Mouse (Mus musculus) forebrain, embryonic 13.5 days (tissue): ENCODE data around the gene Slc17a7. TPM values are rescaled to one million over a fixed set of nuclear protein-coding genes. Genes with fewer than 3 reads are reported as not detected.
"Not testable (repeated sequence)": the region's sequence is repeated elsewhere in the genome, so short reads cannot be mapped to it uniquely, and the experiment has no call there.

Source experiments
- ATAC-seq: fragments of 200-750 bp; cut with Nextera tagmentation; 2 replicates; pipeline ENCODE4 v1.8.0; 2017
- H3K27ac ChIP-seq: fragments of 300-500 bp; sonication (generic); 2 replicates; pipeline ENCODE4 v1.5.1; 2015; ENCODE audit warnings: inconsistent platforms, mild to moderate bottlenecking, moderate library complexity
- H3K27me3 ChIP-seq: fragments of 300-500 bp; sonication (generic); 2 replicates; pipeline ENCODE4 v1.6.1; 2015; ENCODE audit warnings: mild to moderate bottlenecking, inconsistent platforms
- H3K36me3 ChIP-seq: fragments of 300-500 bp; sonication (generic); 2 replicates; pipeline ENCODE4 v1.6.1; 2015; ENCODE audit warnings: mild to moderate bottlenecking, inconsistent platforms; ENCODE audit not compliant: poor library complexity, severe bottlenecking
- H3K4me1 ChIP-seq: fragments of 300-500 bp; sonication (generic); 2 replicates; pipeline ENCODE4 v1.6.1; 2015; ENCODE audit warnings: inconsistent platforms
- H3K4me2 ChIP-seq: fragments of 300-500 bp; sonication (generic); 2 replicates; pipeline ENCODE4 v1.6.1; 2015; ENCODE audit warnings: inconsistent platforms, mild to moderate bottlenecking, moderate library complexity
- H3K4me3 ChIP-seq: fragments of 300-500 bp; sonication (generic); 2 replicates; pipeline ENCODE4 v1.5.1; 2015; ENCODE audit warnings: mild to moderate bottlenecking, inconsistent platforms
- H3K9ac ChIP-seq: fragments of 300-500 bp; sonication (generic); 2 replicates; pipeline ENCODE4 v1.6.1; 2015; ENCODE audit warnings: mild to moderate bottlenecking, inconsistent platforms
- H3K9me3 ChIP-seq: fragments of 300-500 bp; sonication (generic); replicated peaks from 2 replicates; pipeline ENCODE4 v1.6.1; 2016; ENCODE audit warnings: inconsistent platforms
- WGBS: fragments of 180-500 bp; shearing (Covaris S2); methylation state at CpG from one replicate; pipeline ENCODE4 v1.1.7; 2015; 5-methylcytosine and 5-hydroxymethylcytosine counted together
- polyA plus RNA-seq: library from polyadenylated mRNA; unstranded; fragments of >200 nt; fragmentation: Nextera tagmentation; extraction: Ambion mirVana; gene quantifications from 2 replicates; pipeline ENCODE4 v1.2.1, GENCODE M21; 2015

Slc17a7 gene
- polyA plus RNA-seq, 1 experiment from 2014 or later, result 14.2 TPM

DNA sequence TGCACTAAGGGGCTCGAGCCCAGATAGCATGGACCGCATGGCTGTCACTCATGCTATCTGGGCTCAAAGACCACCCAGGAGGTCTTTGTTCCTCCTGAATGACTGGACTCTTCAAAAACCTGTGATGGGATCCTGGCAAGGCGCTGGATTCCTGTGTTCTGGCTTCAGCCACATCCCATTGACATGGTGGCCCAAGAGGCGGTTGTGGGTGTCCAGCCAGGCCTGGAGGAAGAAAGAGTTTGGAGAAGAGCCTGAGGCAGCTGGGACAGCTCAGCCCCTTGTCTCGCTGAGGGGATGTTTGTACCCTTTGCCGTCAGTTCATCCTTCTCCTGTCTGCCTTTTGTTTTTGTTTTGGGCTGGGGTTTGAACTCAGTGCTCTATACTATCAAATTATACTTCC, 14.2 kb upstream of the Slc17a7 start:
- Histone ChIP-seq H3K27ac (no peak overlapping the region), H3K9me3 (no peaks in the 10 kb centered on the region), H3K27me3 (no peaks in the 10 kb centered on the region), H3K9ac (no peak overlapping the region), H3K4me2 (no peak overlapping the region), H3K4me3 (no peak overlapping the region), H3K4me1 (peaks cover 22% of the 10 kb centered on the region), H3K36me3 (peaks cover 20% of the 10 kb centered on the region)
- 26% methylated on average over 6 of the region's 6 CpGs for WGBS
- no peak for ATAC-seq

GRCm38 (mm10) chr7:45150321-45150720, 13.4 kb upstream of the Slc17a7 start:
- Histone ChIP-seq H3K9me3 (no peaks in the 10 kb centered on the region), H3K4me2 (no peak overlapping the region), H3K9ac (0 out of 2 replicates have a peak overlapping the region, but pooled peaks have one; percentile 3), H3K4me1 (peaks cover 29% of the 10 kb centered on the region), H3K36me3 (peaks cover 12% of the 10 kb centered on the region), H3K27me3 (no peaks in the 10 kb centered on the region), H3K4me3 (no peak overlapping the region), H3K27ac (no peak overlapping the region)
- WGBS, result 65% methylated on average over 4 of the region's 4 CpGs
- ATAC-seq, result no peak

- no peak overlapping the region for H3K4me3 ChIP-seq
- peaks cover 4% of the 10 kb centered on the region; the same call in 1 of the 2 replicates for H3K36me3 ChIP-seq
- H3K27me3 ChIP-seq, result no peaks in the 10 kb centered on the region
- no peak overlapping the region for H3K4me2 ChIP-seq
- H3K4me1 ChIP-seq, result peaks cover 31% of the 10 kb centered on the region
- H3K9ac ChIP-seq, result no peak overlapping the region
- no peak for ATAC-seq
- H3K9me3 ChIP-seq, result no peaks in the 10 kb centered on the region
- 61% methylated on average over 11 of the region's 11 CpGs for WGBS
- H3K27ac ChIP-seq, result no peak overlapping the region
These were observed 12.4 kb upstream of the Slc17a7 start for GRCm38 (mm10) chr7:45151303-45151702.

- not testable (repeated sequence) for H3K9ac ChIP-seq, H3K27me3 ChIP-seq, H3K27ac ChIP-seq, H3K9me3 ChIP-seq, ATAC-seq, H3K4me3 ChIP-seq, H3K36me3 ChIP-seq
- Histone ChIP-seq H3K4me2 (peak overlapping the region; percentile 74; the same call in 1 of the 2 replicates), H3K4me1 (peaks cover 31% of the 10 kb centered on the region)
- WGBS, result 78% methylated on average over 2 of the region's 2 CpGs
These were observed 10.7 kb upstream of the Slc17a7 start for GRCm38 (mm10) chr7:45153052-45153451.

- Histone ChIP-seq H3K4me2 (peak overlapping the region; percentile 74), H3K9me3 (no peaks in the 10 kb centered on the region), H3K27me3 (no peaks in the 10 kb centered on the region), H3K4me3 (peak overlapping the region; percentile 56), H3K36me3 (peaks cover 13% of the 10 kb centered on the region), H3K9ac (peak overlapping the region; percentile 80), H3K4me1 (peaks cover 31% of the 10 kb centered on the region), H3K27ac (peak overlapping the region; percentile 90)
- peak; percentile 1; the same call in 1 of the 2 replicates for ATAC-seq
- 2% methylated on average over 5 of the region's 5 CpGs for WGBS
These were observed 10.2 kb upstream of the Slc17a7 start for GRCm38 (mm10) chr7:45153586-45153985.

- Histone ChIP-seq H3K4me3 (peak within 1 kb of the TSS; percentile 56), H3K27me3 (no peaks in the 10 kb centered on the region), H3K9me3 (no peaks in the 10 kb centered on the region), H3K4me1 (peaks cover 31% of the 10 kb centered on the region), H3K4me2 (peak within 1 kb of the TSS; percentile 74), H3K27ac (peak within 1 kb of the TSS; percentile 90), H3K36me3 (peaks cover 21% of the 10 kb centered on the region), H3K9ac (peak within 1 kb of the TSS; percentile 80)
- peak; percentile 96 for ATAC-seq
- WGBS, result 5% methylated on average over 69 of the region's 69 CpGs
These were observed 9.4 kb upstream of the Slc17a7 start, which contains the start of the genes Pih1d1 and Aldh16a1 for GRCm38 (mm10) chr7:45154096-45154992. TSS of gene Pih1d1 (plus strand) at chr7:45154303. TSS of gene Aldh16a1 (minus strand) at chr7:45154584.

DNA sequence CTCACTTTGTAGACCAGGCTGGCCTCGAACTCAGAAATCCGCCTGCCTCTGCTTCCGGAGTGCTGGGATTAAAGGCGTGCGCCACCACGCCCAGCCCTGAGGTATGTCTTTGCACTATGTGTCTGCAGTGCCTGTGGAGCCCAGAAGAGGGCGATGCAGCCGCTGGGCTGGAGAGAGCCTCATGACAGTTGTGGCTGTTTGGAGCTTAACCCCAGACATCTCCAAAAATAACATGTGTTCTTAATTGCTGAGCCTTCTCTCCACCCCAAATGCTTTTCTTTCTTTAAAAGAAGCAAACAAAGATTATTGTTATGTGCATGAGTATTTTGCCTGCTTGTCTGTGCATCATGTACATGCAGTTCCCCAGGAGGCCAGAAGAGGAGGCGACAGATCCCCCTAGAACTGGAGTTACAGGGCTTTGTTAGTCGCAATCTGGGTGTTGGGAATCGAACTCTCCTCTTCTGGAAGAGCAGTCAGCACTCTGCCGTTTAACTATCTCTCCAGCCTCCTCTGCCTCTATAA, 8.7 kb upstream of the Slc17a7 start:
- Histone ChIP-seq H3K9me3 (no peaks in the 10 kb centered on the region), H3K27me3 (no peaks in the 10 kb centered on the region), H3K36me3 (peaks cover 27% of the 10 kb centered on the region), H3K27ac (no peak overlapping the region), H3K9ac (no peak overlapping the region), H3K4me1 (peaks cover 31% of the 10 kb centered on the region), H3K4me2 (peak overlapping the region; percentile 74), H3K4me3 (peak overlapping the region; percentile 56)
- 78% methylated on average over 12 of the region's 12 CpGs for WGBS
- peak; percentile 9; the same call in 1 of the 2 replicates for ATAC-seq

DNA sequence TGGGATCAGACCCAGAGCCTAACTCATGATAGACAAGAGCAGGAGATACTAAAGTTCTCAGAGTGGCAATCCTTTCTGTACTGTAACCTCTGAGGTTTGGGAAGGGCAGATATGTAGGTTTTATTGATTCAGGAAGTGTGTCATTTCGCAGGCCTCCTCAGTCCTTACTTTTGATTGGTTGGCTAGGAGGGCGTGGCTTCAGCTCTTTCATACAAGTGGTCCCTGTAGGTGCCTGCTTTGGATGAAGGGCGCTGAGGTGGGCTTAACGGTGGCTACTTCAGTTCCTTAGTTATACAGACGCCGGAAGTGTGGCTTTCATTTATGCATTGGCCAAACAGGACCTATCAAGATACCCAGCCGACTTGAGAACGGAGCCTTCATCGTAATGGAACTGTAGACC, 8.2 kb upstream of the Slc17a7 start:
- Histone ChIP-seq H3K27me3 (no peaks in the 10 kb centered on the region), H3K4me2 (peak overlapping the region; percentile 74; the same call in 1 of the 2 replicates), H3K36me3 (peaks cover 30% of the 10 kb centered on the region), H3K9ac (no peak overlapping the region), H3K4me3 (no peak overlapping the region), H3K9me3 (no peaks in the 10 kb centered on the region), H3K4me1 (peaks cover 30% of the 10 kb centered on the region), H3K27ac (no peak overlapping the region)
- 87% methylated on average over 9 of the region's 9 CpGs for WGBS
- no peak for ATAC-seq

DNA sequence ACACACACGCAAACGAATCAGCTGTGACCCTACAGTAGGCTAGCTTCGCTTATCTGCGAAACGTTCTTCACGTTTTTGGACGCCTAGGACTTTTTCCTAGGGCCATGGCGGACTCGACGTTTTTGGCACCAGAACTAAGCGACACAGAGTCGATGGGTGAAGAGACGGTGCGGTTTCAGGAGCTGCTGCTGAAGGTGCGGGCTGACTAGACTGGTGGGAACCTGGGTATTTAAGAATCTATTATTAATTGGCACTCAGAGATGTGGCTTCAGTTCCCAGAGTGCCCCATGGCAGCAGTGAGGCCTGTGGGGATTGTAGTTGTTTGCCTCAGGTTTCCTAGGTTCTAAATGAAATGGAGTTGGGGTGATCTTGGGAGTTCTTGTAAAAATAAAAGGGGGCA, 7.5 kb upstream of the Slc17a7 start:
- Histone ChIP-seq H3K9ac (no peak overlapping the region), H3K36me3 (peaks cover 30% of the 10 kb centered on the region), H3K4me1 (peaks cover 24% of the 10 kb centered on the region), H3K27ac (no peak overlapping the region), H3K4me2 (no peak overlapping the region), H3K9me3 (no peaks in the 10 kb centered on the region), H3K27me3 (no peaks in the 10 kb centered on the region), H3K4me3 (no peak overlapping the region)
- ATAC-seq, result no peak
- WGBS, result 97% methylated on average over 15 of the region's 15 CpGs

DNA sequence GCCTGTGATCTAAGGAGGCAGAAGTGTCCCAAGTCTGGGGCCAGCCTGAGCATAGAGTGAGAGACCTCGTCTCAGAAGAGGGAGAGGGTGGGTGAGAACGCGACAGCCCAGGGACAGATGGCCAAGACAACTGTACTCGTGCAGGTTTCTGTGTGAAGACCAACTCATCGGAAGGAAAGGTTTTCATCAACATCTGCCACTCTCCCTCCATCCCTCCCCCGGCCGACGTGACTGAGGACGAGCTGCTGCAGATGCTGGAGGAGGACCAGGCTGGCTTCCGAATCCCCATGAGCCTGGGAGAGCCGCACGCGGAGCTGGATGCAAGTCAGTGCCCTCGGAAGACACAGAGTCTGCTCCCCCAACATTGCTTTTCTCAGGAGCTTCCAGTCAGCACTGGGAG, 6.3 kb upstream of the Slc17a7 start:
- Histone ChIP-seq H3K27ac (peak overlapping the region; percentile 12; the same call in 1 of the 2 replicates), H3K9ac (no peak overlapping the region), H3K4me2 (no peak overlapping the region), H3K4me1 (peaks cover 18% of the 10 kb centered on the region), H3K9me3 (no peaks in the 10 kb centered on the region), H3K4me3 (no peak overlapping the region), H3K36me3 (peaks cover 30% of the 10 kb centered on the region), H3K27me3 (peaks cover 2% of the 10 kb centered on the region; the same call in 1 of the 2 replicates)
- WGBS, result 91% methylated on average over 14 of the region's 14 CpGs
- no peak for ATAC-seq

GRCm38 (mm10) chr7:45158991-45159390, 4.8 kb upstream of the Slc17a7 start:
- Histone ChIP-seq H3K9me3 (no peaks in the 10 kb centered on the region), H3K4me1 (peaks cover 23% of the 10 kb centered on the region), H3K4me3 (no peak overlapping the region), H3K4me2 (no peak overlapping the region), H3K27ac (no peak overlapping the region), H3K27me3 (peaks cover 17% of the 10 kb centered on the region), H3K36me3 (peaks cover 30% of the 10 kb centered on the region), H3K9ac (no peak overlapping the region)
- ATAC-seq, result no peak
- WGBS, result 96% methylated on average over 6 of the region's 6 CpGs

DNA sequence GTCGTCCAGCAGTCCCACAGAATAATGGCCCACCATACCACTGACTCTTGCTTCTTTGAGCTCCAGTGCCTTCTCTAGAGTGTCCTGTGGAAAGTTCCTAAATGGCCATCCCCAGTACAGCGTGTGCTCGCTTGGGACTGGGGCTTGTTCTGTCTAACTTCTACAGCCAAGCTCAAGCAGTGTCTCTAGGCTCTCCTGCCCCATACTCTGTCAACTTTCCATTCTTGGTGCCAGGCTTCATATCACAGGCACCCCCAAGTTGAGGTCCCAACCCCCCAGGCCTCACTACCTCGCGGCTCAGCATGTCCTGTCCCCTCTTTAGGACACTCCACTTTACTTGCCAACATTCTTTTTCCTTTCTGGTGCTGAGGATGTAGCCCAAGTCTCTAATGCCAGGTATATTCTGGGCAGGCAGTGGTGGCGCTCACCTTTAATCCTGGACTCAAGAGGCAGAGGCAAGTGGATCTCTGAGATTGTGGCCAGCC, 3.4 kb upstream of the Slc17a7 start:
- Histone ChIP-seq H3K4me1 (peaks cover 18% of the 10 kb centered on the region), H3K9me3 (no peaks in the 10 kb centered on the region), H3K27me3 (peaks cover 31% of the 10 kb centered on the region), H3K4me2 (no peak overlapping the region), H3K4me3 (no peak overlapping the region), H3K27ac (no peak overlapping the region), H3K9ac (no peak overlapping the region), H3K36me3 (peaks cover 30% of the 10 kb centered on the region)
- WGBS, result 92% methylated on average over 6 of the region's 6 CpGs
- ATAC-seq, result no peak
